Mouse (Mus musculus): ENCODE data around the gene Yeats4.
"Not testable (repeated sequence)": the region's sequence is repeated elsewhere in the genome, so short reads cannot be mapped to it uniquely, and the experiment has no call there.

The Yeats4 gene

GRCm38 (mm10) chr10:117224102-117224990 is at the start of gene Yeats4:
Gene Yeats4 (minus strand): TSS chr10:117224507.
- DNase-seq (ENCODE audit: low read depth), result peak; percentile 83

GRCm38 (mm10) chr10:117272023-117272422 is 47.7 kb upstream of the Yeats4 start:
- no peak for DNase-seq (ENCODE audit: low read depth)

- no peak for DNase-seq (ENCODE audit: low read depth)
These were observed 35.6 kb upstream of the Yeats4 start for GRCm38 (mm10) chr10:117259870-117260269.

- no peak for DNase-seq (ENCODE audit: low read depth)
These were observed 14.3 kb upstream of the Yeats4 start, which contains the start of gene 9530003J23Rik for GRCm38 (mm10) chr10:117238603-117239002. Gene 9530003J23Rik (minus strand): TSS chr10:117238703.

GRCm38 (mm10) chr10:117235866-117236265 is 11.6 kb upstream of the Yeats4 start:
- no peak for DNase-seq (ENCODE audit: low read depth)

- no peak for DNase-seq (ENCODE audit: low read depth)
These were observed 10.5 kb upstream of the Yeats4 start for GRCm38 (mm10) chr10:117234825-117235224.

- DNase-seq (ENCODE audit: low read depth), result no peak
These were observed 5.5 kb upstream of the Yeats4 start for GRCm38 (mm10) chr10:117229826-117230225.

GRCm38 (mm10) chr10:117226002-117226401 is 1.7 kb upstream of the Yeats4 start:
- DNase-seq (ENCODE audit: low read depth), result no peak

GRCm38 (mm10) chr10:117225094-117225493 is 787 bp upstream of the Yeats4 start:
- no peak for DNase-seq (ENCODE audit: low read depth)

- no peak for DNase-seq (ENCODE audit: low read depth)
These were observed 577 bp downstream of the Yeats4 start for GRCm38 (mm10) chr10:117223758-117224101.

- no peak for DNase-seq (ENCODE audit: low read depth)
These were observed 1.5 kb downstream of the Yeats4 start for GRCm38 (mm10) chr10:117222821-117223220.

- no peak for DNase-seq (ENCODE audit: low read depth)
These were observed 6.0 kb downstream of the Yeats4 start for GRCm38 (mm10) chr10:117218351-117218750.

GRCm38 (mm10) chr10:117217246-117217840 is 7.0 kb downstream of the Yeats4 start:
- DNase-seq (ENCODE audit: low read depth), result no peak

- peak; percentile 37 for DNase-seq (ENCODE audit: low read depth)
These were observed 7.5 kb downstream of the Yeats4 start for GRCm38 (mm10) chr10:117216793-117217192.

GRCm38 (mm10) chr10:117216132-117216495 is 8.2 kb downstream of the Yeats4 start:
- peak; percentile 37 for DNase-seq (ENCODE audit: low read depth)

- no peak for DNase-seq (ENCODE audit: low read depth)
These were observed 8.7 kb downstream of the Yeats4 start for GRCm38 (mm10) chr10:117215409-117216131.

GRCm38 (mm10) chr10:117211023-117211422 is 13.3 kb downstream of the Yeats4 start:
- no peak for DNase-seq (ENCODE audit: low read depth)

- DNase-seq (ENCODE audit: low read depth), result peak; percentile 58
These were observed 14.8 kb downstream of the Yeats4 start for GRCm38 (mm10) chr10:117209469-117209938.

GRCm38 (mm10) chr10:117208787-117209186 is 15.5 kb downstream of the Yeats4 start:
- DNase-seq (ENCODE audit: low read depth), result not testable (repeated sequence)

GRCm38 (mm10) chr10:117208221-117208620 is 16.1 kb downstream of the Yeats4 start:
- DNase-seq (ENCODE audit: low read depth), result no peak

GRCm38 (mm10) chr10:117206070-117206469 is 18.2 kb downstream of the Yeats4 start:
- no peak for DNase-seq (ENCODE audit: low read depth)

- no peak for DNase-seq (ENCODE audit: low read depth)
These were observed 20.7 kb downstream of the Yeats4 start for GRCm38 (mm10) chr10:117203558-117203981.

All from c-Kit-positive CD71-negative TER-119-negative erythroid progenitor cells, embryonic 14.5 days (primary cell).